Mouse (Mus musculus) granulocyte monocyte progenitor cell, adult 5-6 weeks (primary cell): ENCODE measurements at regions not wholly inside any gene's neighbourhood (a gene's known extent, or its start where the extent isn't known, plus 50 kb on each side); places are given as distances from the start of the nearest gene placed in this dataset.
A peak's percentile ranks its signal among the peaks of the same experiment; 100 is the strongest.

Source experiments
- ATAC-seq: replicated peaks from 2 replicates; pipeline ENCODE4 v1.8.0; 2016; ENCODE audit warnings: mild to moderate bottlenecking, moderate TSS enrichment, inconsistent platforms; ENCODE audit not compliant: poor library complexity, severe bottlenecking

DNA sequence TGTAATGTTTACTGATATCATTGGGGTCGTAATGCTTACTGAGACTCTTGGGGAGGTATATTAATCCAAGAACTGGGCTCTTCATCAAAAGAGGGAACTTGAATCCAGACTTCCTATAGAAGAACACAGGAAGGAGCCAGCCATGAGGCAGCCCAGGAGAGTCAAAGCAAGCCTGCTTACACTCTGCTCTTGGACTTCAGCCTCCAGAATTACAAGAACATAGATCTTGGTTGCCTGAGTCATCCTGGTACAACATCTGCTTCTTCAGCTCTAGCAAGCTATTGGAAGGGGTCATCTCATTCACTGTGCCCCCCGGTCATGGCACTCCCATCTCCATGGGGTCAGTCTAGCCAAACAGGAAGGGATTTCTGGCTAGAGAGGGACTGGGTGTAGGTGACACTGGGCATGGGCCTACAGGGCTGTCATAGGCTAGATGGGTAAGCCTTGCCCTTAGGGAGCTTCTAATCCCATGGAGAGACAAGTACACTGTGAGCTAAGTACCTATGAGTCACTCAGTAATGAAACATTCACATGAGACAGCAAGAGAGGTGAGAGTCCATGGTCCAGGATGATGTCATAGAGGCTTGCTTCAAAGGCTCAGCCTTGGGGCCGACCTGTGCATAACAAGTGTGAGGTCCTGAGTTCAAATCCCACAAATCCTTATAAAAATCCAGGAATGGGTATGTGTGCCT lies 217.1 kb downstream of the 4933412E24Rik start:
- no peak for ATAC-seq

DNA sequence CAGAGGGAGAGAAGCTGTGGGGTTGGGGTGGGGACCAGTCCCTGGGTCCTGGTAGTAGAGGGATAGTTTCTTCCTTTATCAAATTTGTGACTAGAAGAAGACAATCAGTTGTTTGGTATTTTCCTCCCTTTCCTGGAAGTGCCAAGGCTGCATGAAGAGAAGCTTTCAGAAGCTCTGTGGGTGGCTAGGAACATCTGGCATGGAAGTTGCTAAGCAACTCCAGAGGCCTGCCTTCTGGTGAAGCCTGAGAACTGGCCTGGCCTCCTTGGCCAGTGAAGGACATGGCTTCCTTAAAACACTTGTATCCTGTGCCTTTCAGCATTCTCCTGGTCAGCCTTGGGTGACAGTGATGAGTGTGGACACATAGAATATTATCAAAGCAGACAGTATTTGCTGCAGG lies 217.9 kb downstream of the 4933412E24Rik start:
- no peak for ATAC-seq

DNA sequence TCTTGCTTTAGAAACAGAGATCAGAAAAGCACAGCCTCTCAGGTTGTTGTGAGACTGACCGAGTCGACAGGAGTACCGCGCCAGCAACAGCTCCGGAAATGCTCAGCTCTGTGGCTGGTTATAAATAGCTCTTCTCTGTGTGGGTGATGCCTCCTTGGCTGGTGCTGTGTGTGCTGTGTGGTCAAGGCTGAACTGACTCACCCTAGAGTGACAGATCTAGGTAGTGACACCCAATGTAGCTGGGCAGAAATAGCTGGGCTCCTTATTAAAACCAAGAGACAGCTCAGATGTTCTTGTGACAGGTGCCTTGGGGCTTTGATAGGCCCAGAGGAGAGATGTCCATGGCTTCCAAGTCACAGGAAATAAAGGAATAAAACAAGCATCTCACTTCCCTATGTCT lies 220.7 kb downstream of the 4933412E24Rik start:
- ATAC-seq: peak; percentile 94

DNA sequence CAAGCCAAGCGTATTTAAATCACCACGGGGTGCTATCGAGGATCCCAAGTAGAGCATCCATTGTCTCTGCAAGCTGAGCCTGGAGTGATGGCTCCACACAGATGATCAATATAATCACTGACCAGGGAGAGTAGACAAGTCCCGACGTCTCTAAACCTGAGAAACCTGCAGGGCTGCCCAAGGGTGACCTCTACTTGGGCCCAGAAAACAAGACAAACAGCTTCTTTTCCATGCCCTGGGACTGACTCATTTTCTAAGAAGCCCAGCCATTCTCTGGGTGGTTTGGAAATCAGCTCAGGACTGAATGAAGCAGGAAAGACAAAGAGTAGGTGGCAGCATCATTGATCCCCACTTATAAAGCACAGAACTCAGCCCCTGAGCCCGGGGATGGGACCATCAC lies 221.5 kb downstream of the 4933412E24Rik start:
- ATAC-seq: no peak

DNA sequence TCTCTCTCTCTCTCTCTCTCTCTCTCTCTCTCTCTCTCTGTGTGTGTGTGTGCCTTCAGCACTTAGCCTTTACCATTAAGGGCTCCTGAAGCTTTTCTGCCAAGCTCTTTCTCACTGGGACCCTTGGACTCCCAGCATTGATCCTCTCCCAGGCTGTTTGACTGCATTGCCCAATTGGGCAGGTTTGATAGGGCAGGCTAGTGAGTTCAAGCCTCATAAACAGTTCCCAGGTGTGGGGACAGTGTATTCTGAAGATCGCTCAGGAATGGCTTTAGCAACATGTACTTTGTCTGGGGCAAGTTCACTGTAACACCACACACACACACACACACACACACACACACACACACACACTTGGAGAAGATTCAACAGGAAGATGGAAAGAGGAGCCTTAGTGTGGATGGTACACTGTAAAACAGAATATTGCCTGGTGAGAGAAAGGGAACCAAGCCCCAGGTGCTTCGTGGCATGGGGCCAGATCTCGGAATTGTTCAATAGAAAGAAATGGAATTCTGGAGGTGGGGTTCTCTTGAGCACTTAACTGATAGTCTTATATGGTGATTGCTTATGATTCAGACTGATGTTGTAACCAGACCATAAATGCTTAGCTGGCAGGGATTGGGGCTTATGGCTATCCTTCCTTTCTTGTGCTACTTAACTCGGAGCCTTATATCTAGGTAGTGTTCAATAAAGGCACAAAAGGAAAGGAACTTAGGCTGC lies 229.5 kb downstream of the 4933412E24Rik start:
- ATAC-seq: no peak

DNA sequence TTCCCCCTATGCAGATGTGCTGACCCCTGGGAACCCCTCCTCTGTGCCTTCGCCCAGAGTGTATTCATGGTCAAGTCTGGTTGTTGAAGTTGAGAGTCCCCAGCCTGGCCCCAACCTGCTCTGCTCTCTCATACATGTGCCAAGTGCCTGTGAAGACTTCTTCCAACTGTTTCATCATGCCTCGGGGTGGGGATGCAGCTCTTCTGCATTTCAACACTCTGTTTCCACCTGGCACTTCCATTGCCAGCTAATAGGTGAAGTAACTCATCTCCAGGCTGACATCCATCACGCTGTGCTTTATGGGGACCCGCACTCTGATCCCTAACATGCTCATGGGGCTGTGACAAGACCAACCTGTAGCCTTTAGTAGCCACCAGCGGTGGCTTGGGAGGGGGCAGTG lies 230.4 kb downstream of the 4933412E24Rik start:
- ATAC-seq: peak; percentile 15

DNA sequence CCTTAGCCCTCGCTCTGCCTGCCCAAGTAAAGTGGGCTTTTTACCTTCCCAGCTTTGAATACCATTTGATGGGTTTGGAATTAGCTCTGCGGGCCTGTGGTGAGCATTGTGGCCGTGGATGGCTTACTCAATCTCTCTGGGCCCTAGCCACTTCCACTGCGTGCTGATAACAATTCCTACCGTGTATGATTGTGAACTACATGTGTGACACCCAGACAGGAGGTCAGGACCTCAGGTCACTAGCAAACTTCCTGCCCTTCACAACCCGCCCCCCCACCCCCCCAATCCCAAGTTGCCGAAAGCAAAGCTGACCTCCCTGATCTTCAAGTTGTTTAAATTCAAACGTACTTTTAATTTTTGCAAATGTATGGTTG lies 231.9 kb downstream of the 4933412E24Rik start:
- no peak for ATAC-seq

DNA sequence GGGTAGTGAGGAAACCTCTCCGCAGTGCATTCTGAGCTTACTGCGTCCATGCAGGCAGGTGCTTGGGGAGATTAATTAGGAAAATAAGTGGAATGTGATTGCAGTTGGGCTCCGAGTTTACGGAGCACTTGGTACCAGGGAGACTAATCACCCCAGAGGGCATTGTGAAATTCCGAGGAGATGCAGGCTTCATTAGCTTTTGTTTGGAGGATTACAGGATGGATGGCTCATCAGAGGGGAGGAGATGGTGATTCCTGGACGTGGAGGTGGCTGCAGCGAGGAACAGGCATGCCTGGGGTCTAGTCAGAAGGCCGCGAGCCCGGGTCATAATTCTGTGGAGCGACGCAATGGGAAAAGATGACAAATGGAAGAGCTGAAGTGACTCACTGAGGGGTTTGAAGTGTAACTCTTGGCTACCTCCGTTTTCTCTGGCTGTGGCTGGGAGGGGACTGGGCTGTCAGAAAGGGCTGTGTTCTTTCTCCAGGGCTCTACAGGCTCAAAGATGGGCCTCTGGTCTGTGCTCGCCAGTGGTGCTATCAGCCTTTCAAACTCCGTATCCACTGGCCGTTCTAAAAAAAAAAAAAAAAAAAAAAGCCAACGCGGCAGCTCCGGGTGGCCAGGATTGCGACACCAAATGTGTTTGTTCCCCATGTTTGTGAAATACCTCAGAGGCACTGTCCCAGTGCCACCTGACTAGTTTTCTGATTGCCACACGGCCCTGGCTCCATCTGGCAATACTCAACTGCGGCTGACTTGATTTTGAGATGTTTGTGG lies 232.4 kb downstream of the 4933412E24Rik start:
- peak; percentile 86 for ATAC-seq

DNA sequence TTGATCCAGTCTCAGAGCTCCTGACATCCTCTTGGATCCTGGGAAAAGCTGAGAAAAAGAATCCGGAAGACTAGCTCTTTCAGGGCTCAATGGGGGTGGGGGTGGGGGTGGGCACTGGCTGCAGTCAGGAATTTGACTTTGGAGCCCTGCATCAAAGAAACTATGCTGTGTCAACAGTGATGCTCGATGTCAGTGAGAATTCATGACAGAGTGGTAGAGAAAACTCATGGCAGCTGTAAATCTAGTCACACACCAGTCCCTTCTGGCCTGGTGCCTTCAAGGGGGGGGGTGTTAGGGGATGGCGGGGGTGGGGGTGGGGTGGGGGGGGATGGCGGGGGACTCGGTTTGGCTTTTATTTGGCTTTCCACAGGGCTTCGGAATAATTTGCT lies 233.0 kb downstream of the 4933412E24Rik start:
- ATAC-seq: no peak

DNA sequence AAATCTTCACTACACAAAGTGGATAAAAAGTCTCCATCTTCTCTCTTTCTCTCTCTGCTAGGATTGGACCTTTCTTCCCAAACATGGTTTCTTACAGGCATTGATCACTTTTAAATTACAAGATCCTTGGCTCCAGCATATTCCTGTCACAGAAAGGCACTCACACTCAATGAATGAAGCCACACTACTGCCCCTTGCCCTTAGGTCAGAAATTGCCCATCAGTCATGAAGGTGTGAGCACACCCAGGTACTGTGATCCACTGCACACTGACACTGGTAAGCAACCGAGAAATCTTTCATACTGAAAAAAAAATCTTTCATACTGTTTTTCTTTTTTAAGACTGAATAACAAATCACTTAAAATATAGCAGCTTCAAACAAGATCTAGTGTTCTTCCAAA lies 235.9 kb downstream of the 4933412E24Rik start:
- ATAC-seq: no peak

DNA sequence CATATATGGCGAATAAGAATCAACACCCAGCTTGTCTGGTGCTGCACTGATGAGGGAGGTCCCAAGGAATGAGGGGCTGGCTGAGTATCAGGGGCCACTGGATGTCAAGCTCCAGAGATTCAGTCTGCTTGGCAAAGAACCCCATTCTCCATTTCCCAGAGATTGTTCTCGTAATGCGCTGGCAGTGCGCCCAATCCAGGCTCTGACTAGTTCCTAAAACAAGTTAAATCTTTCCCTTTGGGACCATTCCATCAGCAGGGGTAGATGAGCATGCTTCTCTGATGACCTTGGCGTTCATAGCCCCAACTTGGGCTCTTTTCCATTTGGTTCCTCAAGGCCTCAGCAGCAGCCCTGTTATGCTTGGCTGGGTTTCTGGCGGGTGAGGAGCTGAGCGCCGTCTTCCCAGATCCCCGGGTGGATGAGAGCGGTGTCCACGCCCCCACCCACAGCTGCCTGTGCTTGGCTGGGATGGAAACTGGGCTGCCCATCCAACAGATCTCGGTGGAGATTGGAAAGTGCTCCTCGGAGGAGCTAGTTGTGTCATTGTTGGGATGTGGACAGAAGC lies 239.0 kb downstream of the 4933412E24Rik start:
- no peak for ATAC-seq

DNA sequence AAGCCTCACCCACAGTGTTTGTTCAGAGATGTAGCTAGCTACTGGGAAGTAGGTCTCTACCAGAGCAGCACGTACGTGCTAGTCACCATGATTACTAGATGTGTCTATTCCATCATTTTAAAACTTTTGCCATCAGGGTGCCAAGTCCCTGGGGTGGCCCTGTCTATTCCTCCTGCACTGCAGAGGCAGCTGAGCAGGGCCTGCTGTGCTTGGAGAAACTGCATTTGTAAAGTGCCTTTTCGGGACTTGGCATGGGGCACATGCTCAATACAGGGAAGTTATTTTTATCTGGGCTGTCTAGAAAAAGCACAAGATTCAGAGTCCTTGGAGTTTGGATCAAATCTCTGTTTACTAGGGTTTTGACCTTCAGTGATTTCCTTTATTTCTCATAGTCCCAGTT lies 240.6 kb downstream of the 4933412E24Rik start:
- ATAC-seq: no peak

DNA sequence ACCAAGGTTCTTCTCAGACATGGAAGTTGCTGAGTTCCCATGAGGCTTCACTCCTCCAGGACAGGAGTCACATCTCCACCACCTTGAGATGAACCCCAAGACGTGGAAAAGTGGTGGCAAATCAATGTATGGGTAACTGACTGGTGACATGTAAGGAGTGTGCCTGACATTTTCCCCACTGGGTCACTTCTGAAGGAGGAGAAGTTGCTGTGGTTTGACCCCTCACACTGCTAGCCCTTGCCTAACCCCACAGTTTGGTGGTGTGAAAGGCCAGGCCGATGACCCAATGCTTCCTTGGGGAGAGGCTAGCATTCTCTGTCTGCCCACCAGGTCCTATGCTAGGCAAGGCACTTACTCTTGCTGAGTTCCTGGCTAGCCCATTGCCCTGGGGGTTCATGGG lies 242.4 kb downstream of the 4933412E24Rik start:
- ATAC-seq: 0 out of 2 replicates have a peak, but pooled peaks have one; percentile 25

DNA sequence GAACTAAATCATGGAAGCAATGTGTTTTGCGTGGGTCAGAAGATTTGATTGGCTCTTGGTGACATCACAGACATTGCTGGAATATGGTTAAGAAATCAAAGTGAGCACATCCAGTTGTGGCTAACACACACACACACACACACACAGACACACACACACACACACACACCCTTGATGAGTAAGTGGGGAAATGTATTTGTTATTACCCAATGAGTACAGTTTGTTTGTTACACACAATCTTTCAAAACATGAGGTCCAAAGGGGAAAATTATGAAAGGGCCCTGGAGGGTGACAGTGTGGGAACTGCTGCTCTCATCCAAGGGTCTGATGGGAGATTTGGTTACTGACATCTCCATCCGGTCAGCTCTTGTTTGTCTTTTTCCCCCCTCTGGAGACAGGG lies 243.8 kb downstream of the 4933412E24Rik start:
- no peak; the same call in 1 of the 2 replicates for ATAC-seq

DNA sequence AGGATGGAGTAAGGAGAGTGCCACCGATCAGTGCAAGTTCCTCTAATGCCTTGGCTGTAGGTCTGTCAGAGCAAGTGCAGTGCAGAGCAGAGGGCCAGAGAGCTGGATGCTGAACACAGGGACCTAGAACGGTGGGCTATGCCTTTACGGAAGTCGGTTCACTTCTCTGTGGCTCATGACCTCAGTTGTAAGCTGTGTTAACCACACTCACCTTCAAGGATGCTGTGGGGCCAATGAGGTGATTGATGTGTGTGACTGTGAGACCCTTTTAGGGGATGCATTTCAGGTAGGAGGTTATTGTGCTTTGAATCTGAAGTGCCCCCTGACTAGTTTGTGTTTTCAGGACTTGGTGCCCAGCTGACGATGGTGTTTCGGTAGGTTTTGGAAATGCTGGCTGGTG lies 254.4 kb downstream of the 4933412E24Rik start:
- 0 out of 2 replicates have a peak, but pooled peaks have one; percentile 34 for ATAC-seq

DNA sequence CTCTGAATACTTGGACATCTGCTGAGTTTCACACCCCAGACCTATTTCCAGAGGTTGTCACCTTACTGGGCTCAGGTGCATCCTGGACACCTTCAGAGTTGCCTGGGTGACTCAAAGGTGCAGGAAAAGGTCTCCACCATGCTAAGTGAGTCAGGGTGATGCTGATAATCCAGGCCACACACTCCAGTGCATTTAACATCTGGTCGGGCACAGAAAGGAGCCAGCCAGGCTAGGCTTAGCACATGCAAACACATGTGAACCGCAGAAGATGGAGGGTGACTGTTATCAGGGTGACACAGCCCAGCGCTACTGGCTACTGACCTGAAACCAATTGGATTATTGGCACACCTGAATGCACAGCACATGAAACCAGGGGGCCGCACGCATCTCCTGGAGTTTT lies 255.9 kb downstream of the 4933412E24Rik start:
- no peak for ATAC-seq

DNA sequence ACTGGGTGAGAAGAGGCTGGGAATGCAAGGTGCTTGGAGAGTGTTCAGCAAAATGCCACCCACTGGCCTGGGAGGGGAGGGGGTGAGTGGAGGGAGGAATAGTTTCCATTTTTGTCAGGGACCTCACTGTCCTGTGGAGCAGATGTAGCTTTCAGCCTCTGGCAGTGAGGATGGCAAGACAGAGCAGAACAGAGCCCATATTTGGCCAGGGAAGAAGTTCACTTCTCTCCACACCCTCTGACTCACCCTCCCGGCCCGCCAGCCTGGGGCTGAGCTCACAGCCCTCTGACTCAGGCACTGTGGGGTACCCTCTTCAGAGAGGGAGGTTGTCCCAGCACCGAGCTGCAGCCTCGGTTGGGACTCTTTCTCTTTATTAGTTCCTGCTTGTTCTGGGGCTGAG lies 256.8 kb downstream of the 4933412E24Rik start:
- ATAC-seq: peak; percentile 74

DNA sequence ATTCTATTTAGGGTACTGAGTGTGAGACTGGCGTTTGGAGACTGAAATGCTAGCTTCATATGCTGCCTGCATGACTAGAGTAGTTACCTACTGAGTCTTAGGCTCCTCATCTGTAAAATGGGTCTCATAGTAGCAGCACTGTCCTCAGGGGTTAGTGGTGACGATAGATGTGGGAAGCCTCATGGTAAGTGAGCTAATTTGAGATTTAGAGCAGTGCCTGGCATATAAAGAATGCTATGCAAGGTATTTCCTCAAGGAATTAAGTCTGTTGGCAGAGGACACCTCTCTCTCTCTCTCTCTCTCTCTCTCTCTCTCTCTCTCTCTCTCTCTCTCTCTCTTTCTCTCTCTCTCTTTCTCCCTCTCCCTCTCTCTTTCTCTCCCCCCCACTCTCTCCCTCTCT lies 257.4 kb downstream of the 4933412E24Rik start:
- no peak for ATAC-seq

DNA sequence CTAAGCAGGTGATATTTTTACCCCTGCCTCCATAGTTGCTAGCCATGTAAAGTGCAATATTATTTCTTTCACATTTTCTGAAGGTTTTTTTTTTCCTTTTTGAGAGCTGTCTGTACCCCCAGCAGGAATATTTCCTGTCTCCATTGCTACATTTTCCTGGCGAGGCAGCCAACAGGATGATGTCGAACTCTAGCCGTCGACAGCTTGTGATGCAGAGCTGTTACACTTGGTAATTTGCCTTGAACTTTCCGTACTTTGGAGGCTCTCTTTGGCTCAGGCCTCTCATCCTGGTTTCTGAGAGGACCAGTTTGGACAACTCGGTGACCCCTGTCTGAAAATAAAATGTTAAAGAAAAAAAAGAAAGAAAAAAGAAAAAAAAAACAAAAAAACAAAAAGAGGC lies 260.3 kb downstream of the 4933412E24Rik start:
- ATAC-seq: no peak

DNA sequence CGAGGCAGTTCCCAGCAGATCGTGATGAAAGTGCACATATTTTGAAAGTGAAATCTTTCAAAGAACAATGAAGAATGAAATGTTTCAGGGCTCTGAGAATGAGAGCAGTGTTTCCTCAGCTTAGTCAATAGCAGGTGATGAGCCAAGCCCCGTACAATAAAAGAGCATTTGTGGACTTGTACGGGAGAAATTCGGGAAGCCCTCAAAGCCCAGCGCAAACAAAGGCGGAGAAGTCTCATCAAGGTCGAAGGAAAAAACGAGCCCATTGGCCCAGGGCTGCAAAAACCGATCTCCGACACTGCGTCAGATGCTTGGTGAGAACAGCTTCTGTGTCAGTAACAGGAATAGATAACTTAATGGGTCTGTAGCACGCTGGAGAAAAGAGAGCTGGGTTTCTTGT lies 261.5 kb downstream of the 4933412E24Rik start:
- no peak for ATAC-seq

DNA sequence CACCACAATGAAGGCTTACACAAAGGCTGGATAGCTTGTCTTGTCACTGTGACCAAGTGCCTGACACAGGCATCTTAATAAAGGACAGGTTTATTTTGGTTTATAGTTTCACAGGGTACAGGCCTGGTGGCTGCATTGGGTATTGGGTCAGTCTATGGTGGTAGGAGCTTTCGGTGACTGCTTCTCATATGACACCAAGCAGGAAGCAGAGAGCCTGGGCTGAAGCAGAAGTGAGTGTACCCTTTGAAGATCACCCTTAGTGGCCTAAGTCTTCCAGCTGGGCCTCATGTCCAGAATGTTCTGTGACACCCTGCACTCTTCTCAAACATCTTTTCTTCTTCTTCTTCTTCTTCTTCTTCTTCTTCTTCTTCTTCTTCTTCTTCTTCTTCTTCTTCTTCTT lies 264.1 kb downstream of the 4933412E24Rik start:
- ATAC-seq: peak; percentile 55
